Mouse (Mus musculus) olfactory bulb, adult 2 months (tissue): ENCODE results near the gene Pola2. TPM values are rescaled to one million over a fixed set of nuclear protein-coding genes. Genes with fewer than 3 reads are reported as not detected.

Experiments used
- H3K27ac ChIP-seq: fragments of 200-500 bp; 2 replicates; pipeline ENCODE4 v1.5.1; 2012; ENCODE audit warnings: low read depth, low read length; ENCODE audit not compliant: insufficient read depth
- H3K4me1 ChIP-seq: fragments of 200-500 bp; 2 replicates; pipeline ENCODE4 v1.6.1; 2012; ENCODE audit warnings: low read length; ENCODE audit not compliant: control insufficient read depth, insufficient read depth
- H3K4me3 ChIP-seq: fragments of 200-500 bp; 2 replicates; pipeline ENCODE4 v1.5.1; 2012; ENCODE audit warnings: mild to moderate bottlenecking, low read depth, low read length, moderate library complexity; ENCODE audit not compliant: insufficient read depth
- CTCF ChIP-seq: fragments of 200-500 bp; IDR thresholded peaks from 2 replicates; pipeline ENCODE4 v1.5.1; 2012; ENCODE audit warnings: low read depth, mild to moderate bottlenecking, low read length, moderate library complexity; ENCODE audit not compliant: insufficient read depth
- POLR2A ChIP-seq: fragments of 200-500 bp; IDR thresholded peaks from 2 replicates; pipeline ENCODE4 v1.6.1; 2012; ENCODE audit warnings: mild to moderate bottlenecking, low read depth, low read length, moderate library complexity; ENCODE audit not compliant: insufficient read depth
- WGBS: fragments of 180-500 bp; shearing (Covaris S2); methylation state at CpG from one replicate; pipeline ENCODE4 v1.1.7; 2018; 5-methylcytosine and 5-hydroxymethylcytosine counted together
- polyA plus RNA-seq: library from polyadenylated mRNA; stranded (reverse); fragments of >200 nt; gene quantifications from 2 replicates; pipeline ENCODE4 v1.2.4, GENCODE M21; 2012; ENCODE audit warnings: low replicate concordance; ENCODE audit not compliant: missing spikeins, insufficient read depth, insufficient read length

The Pola2 gene
- polyA plus RNA-seq, 1 experiment: not detected

DNA sequence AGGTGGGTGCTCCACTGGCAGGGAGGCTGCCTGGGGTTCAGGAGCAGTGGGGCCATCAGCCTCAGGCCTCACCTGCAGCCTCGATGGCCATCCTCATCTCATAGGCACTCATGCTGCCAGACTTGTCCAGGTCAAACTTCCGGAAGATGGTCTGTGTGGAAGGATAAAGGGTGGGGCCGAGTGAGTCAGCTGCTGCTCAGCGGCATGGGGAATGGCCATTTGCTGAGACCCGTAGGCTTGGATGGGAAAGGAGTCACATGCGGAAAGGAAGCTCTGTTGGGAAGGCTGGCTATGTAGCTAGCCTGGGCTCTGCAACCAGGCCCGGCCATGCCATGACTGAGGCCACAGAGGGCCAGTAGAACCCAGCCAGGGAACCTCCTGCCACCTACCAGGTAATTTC, 27.5 kb upstream of the Pola2 start:
- H3K4me3 ChIP-seq: no peak overlapping the region
- H3K27ac ChIP-seq: no peak overlapping the region
- no peaks in the 10 kb centered on the region; the same call in 1 of the 2 replicates for H3K4me1 ChIP-seq
- 87% methylated on average over 7 of the region's 7 CpGs for WGBS
- no peak for TF ChIP-seq CTCF
- TF ChIP-seq POLR2A: no peak

DNA sequence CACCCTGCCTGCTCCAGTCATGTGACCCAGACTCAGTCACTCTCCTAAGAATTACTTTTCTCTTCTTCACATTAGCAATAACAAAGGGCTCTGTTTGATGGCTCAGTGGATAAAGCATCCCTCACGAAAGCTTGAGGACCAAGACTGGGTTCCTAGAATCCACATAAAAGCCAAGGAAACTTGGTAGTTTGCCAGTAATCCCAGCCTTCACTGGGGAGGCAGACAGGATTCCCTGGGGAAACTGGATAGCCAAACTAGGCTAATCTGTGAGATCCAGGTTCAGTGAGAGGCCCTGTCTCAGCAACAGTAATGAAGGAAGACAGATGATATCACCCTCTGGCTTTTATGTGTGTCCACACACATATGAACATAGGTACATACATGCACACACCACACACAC, 26.9 kb upstream of the Pola2 start:
- TF ChIP-seq CTCF: no peak
- no peak for TF ChIP-seq POLR2A
- WGBS: 58% methylated on average over 1 of the region's 1 CpGs

DNA sequence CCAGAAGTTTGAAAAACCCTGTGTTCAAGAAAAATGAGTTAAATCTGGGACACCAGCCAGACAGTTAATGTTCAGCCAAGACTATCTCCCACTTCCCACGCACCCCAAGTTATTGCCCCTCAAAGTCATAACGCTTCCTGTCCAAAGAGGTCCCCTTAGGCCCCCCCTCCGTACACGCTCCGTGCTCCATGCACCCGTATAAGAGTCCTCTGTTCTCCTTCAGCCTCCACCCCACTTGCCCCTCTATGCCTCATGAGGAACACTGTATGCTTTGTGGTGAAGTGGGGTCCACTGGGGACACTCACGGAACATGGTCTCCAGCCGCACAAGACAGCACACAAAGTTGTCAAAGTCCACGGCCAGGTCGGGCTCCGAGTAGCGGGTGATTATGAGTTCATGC, 26.0 kb upstream of the Pola2 start:
- WGBS: 86% methylated on average over 12 of the region's 12 CpGs
- Histone ChIP-seq H3K4me1 (peaks cover 2% of the 10 kb centered on the region; the same call in 1 of the 2 replicates), H3K4me3 (no peak overlapping the region), H3K27ac (no peak overlapping the region)
- TF ChIP-seq CTCF (no peak), POLR2A (no peak)

More for the DNA sequence above, 26.9 kb upstream of the Pola2 start:
- H3K27ac ChIP-seq: no peak overlapping the region
- H3K4me3 ChIP-seq: no peak overlapping the region
- H3K4me1 ChIP-seq: no peaks in the 10 kb centered on the region; the same call in 1 of the 2 replicates

DNA sequence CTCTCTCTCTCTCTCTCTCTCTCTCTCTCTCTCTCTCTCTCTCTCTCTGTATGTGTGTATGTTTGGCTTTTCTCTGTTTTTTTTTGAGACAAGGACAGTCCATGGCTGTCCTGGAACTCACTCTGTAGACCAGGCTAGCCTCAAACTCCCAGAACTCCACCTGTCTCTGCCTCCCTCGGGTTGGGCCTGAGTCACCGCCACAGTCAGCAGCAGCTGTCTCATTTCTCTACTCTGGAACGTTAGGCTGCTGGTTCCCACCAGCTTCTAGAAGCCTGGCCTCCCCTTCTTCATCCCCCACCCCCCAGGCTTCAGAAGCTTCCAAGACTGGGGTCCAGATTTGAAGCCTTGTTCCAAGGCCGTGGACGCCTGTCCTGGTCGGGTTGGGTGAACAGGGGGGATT, 25.6 kb upstream of the Pola2 start:
- Histone ChIP-seq H3K4me1 (peaks cover 2% of the 10 kb centered on the region; the same call in 1 of the 2 replicates), H3K27ac (no peak overlapping the region), H3K4me3 (no peak overlapping the region)
- 50% methylated on average over 6 of the region's 6 CpGs for WGBS
- no peak for TF ChIP-seq CTCF

DNA sequence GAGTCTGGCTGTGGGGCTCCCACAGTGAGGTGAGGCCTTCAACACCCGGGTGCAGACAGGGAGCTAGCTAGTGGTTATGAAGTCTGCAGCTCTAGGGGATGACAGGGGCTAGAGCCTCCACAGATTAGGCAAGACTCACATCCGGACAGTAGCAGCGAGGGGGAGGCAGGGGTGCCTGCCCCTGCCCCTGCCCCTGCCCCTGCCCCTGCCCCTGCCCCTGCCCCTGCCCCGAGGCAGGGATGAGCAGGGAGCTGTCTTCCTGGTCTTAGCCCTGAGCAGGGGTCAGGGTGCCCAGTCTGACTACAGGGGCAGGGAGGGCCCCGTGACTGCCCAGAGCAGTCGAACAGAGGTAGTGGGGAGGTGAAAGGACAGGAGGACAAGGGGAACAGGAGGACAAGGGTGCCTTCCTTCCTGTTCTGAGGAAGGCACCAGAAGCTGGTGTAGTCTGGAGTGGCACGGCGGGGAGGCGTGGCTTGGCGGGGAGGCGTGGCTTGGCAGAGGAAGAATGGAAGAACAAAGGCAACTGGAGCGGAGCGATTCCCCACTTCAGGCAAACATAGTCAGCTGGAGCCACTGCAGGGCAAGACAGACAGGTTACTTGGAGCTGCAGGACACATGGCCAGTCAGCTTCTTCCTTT, 24.9 kb upstream of the Pola2 start:
- H3K4me3 ChIP-seq: no peak overlapping the region
- 26% methylated on average over 13 of the region's 13 CpGs for WGBS
- no peak overlapping the region for H3K27ac ChIP-seq
- H3K4me1 ChIP-seq: peaks cover 2% of the 10 kb centered on the region; the same call in 1 of the 2 replicates
- TF ChIP-seq CTCF (no peak), POLR2A (no peak)

DNA sequence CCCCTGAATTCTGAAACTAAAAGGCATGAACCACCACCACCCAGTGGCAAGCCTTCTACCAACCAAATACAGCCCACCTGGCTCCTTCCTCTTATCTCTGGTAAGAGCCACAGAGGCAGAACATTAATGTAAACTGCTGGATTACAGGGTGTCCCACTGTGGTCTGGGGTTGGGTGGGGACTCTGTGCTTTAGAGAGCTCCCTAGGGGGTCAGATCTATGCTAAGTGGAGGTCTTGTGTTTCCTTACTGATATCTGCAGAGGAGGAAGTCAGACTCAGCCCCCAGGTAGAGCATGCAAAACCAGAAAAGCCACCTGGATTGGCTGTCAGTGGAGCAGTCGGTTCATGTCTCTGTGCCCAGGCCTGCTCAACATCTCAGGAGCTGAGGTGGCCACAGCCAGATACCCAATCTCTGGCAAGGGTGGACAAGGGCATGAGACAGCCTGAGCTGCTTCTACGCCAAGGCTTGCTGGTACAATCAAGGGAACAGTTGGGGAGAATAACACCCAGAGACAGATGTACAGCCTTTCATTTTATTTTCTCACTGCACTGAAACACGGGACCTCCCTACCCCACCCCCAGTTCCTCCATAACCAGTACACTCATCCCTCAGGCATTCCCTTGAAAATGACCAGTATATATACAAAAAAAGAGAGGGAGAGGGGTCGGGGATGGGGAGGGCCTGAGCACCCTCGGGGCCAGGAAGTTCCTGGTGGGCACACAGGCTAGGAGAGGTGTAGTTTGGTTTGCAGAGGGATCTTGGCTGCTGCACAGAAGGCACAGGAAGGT, 24.2 kb upstream of the Pola2 start:
- Histone ChIP-seq H3K4me1 (peaks cover 2% of the 10 kb centered on the region; the same call in 1 of the 2 replicates), H3K4me3 (no peak overlapping the region), H3K27ac (no peak overlapping the region)
- no peak for TF ChIP-seq POLR2A
- no peak for TF ChIP-seq CTCF
- 68% methylated on average over 5 of the region's 5 CpGs for WGBS

DNA sequence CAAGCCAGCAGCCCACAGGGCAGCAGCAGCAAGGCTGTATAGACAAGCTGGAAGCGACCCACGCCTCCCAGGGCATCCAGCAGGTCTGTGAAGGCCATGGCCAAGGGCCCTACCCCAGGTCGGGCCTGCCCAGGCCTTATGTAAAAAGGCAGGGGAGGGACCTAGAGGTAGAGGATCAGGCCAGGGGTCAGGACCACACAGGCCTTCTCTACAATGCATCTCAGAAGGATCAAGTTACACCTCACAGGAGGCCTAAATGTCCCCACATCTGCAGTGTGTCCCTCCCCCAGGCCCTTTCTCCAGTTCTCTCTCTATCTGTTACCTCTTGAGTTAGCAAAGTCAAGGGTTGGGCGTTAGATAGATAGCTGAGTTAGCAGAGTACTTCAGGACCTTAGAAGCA, 22.0 kb upstream of the Pola2 start, which contains the start of gene Slc22a20:
TSS of gene Slc22a20 (minus strand) at position 101 of the 400 bp plus-strand sequence.
- TF ChIP-seq POLR2A (no peak), CTCF (no peak)
- WGBS: 66% methylated on average over 4 of the region's 4 CpGs
- Histone ChIP-seq H3K4me3 (no peak within 1 kb of the TSS), H3K4me1 (peaks cover 2% of the 10 kb centered on the region; the same call in 1 of the 2 replicates), H3K27ac (no peak within 1 kb of the TSS)

DNA sequence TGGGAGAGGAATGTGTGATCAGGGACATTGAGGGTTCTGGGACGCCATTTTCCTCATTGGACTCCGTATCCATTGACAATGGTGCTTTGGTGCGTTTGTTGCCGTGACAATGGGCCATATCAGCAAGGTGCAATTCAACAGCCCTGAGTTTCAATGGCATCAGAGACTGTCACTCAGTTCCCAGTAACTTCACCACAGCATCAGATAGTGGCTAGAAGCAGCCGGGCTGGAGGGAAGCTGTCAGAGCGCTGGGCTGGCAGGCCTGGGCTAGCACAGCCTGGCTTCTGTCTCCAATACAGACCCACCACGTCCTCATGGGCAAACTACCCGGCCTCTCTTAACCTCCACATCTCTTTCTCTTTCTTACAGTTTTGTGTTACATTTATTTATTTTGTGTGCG, 16.5 kb upstream of the Pola2 start:
- TF ChIP-seq CTCF (no peak), POLR2A (no peak)
- 86% methylated on average over 9 of the region's 9 CpGs for WGBS
- Histone ChIP-seq H3K4me1 (no peaks in the 10 kb centered on the region), H3K27ac (no peak overlapping the region), H3K4me3 (no peak overlapping the region)

DNA sequence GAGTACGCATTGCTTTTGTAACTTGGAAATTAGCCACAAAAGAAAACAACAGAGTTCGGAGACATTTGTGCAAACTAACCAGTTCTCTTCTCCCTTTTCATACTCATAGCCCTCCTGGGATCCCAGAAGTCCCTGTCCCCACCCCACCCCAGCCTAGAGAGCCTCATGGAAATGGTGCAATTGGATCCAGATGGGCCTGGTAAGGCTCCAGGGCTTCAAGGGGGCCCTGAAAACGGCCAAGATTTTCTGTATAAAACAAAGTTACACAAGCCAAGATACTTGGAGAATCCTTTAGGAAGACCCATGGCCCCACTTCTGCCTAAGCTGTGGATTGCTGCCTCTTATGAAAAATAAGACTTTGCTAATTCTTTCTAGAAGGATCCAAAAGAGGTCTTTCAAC, 13.7 kb upstream of the Pola2 start:
- Histone ChIP-seq H3K4me3 (no peak overlapping the region), H3K4me1 (no peaks in the 10 kb centered on the region), H3K27ac (no peak overlapping the region)
- 53% methylated on average over 3 of the region's 3 CpGs for WGBS
- no peak for TF ChIP-seq POLR2A
- TF ChIP-seq CTCF: no peak
